Mouse (Mus musculus): ENCODE data around the gene Mut. TPM values are rescaled to one million over a fixed set of nuclear protein-coding genes. Genes with fewer than 3 reads are reported as not detected.

Gene Mut
- polyA plus RNA-seq, 1 experiment from 2014 or later = 32.4 TPM

GRCm38 (mm10) chr17:40977914-40978313, 43.4 kb downstream of the Mut start:
- H3K27me3 ChIP-seq (ENCODE audit: low read depth, poor library complexity, severe bottlenecking) = no peaks in the 10 kb centered on the region
- no peak overlapping the region for H3K27ac ChIP-seq
- H3K4me1 ChIP-seq = no peaks in the 10 kb centered on the region
- DNase-seq (ENCODE audit: low spot score) = no peak
- WGBS = 79% methylated on average over 11 of the region's 11 CpGs
- no peaks in the 10 kb centered on the region for H3K36me3 ChIP-seq
- H3K4me3 ChIP-seq = no peak overlapping the region
- H3K9me3 ChIP-seq (replicated peaks) = no peaks in the 10 kb centered on the region

GRCm38 (mm10) chr17:40992102-40992501, 57.6 kb downstream of the Mut start:
- no peaks in the 10 kb centered on the region for H3K9me3 ChIP-seq (replicated peaks)
- H3K4me3 ChIP-seq = no peak overlapping the region
- H3K4me1 ChIP-seq = no peaks in the 10 kb centered on the region
- no peaks in the 10 kb centered on the region for H3K36me3 ChIP-seq
- no peak overlapping the region for H3K27ac ChIP-seq
- WGBS = 52% methylated on average over 3 of the region's 3 CpGs
- H3K27me3 ChIP-seq (ENCODE audit: low read depth, poor library complexity, severe bottlenecking) = no peaks in the 10 kb centered on the region
- DNase-seq (ENCODE audit: low spot score) = no peak

Other genes with a start within 250 kb of the Mut start
- gene Esp1, start 207.6 kb upstream of the Mut start, polyA plus RNA-seq (2016; fragmentation: Nextera tagmentation; extraction: Ambion mirVana) = not detected in 2 replicates
- not detected in 2 replicates for gene Crisp2, start 127.7 kb upstream of the Mut start, polyA plus RNA-seq (2016; fragmentation: Nextera tagmentation; extraction: Ambion mirVana)
- gene Rhag, start 123.6 kb upstream of the Mut start, polyA plus RNA-seq (2016; fragmentation: Nextera tagmentation; extraction: Ambion mirVana) = 5.4 and 5.5 TPM in 2 replicates
- 0.63 and 1.7 TPM in 2 replicates for gene 9130008F23Rik, start 54.1 kb upstream of the Mut start, polyA plus RNA-seq (2016; fragmentation: Nextera tagmentation; extraction: Ambion mirVana)
- not detected in 2 replicates for gene Glyatl3, start 20.3 kb upstream of the Mut start, polyA plus RNA-seq (2016; fragmentation: Nextera tagmentation; extraction: Ambion mirVana)
- 35.7 and 38.9 TPM in 2 replicates for gene Cenpq, start 362 bp downstream of the Mut start, polyA plus RNA-seq (2016; fragmentation: Nextera tagmentation; extraction: Ambion mirVana)

All from limb, embryonic 10.5 days (tissue).